Mouse (Mus musculus) Patski (cell line): ENCODE measurements around the gene Tspan9. TPM values are rescaled to one million over a fixed set of nuclear protein-coding genes. Genes with fewer than 3 reads are reported as not detected.
A peak's percentile ranks its signal among the peaks of the same experiment; 100 is the strongest.

ENCODE experiments used
- ATAC-seq: fragments of 100-300 bp; one replicate; pipeline ENCODE4 v1.8.0; 2021
- CTCF ChIA-PET: fragments of 350-600 bp; sonication (Branson Sonifier 250); formaldehyde crosslinking; loops from one replicate; lab custom pipeline; 2022; ENCODE audit warnings: inconsistent platforms; lab: Charles Lee
- POLR2A ChIA-PET: fragments of 350-600 bp; sonication (Branson Sonifier 250); formaldehyde crosslinking; loops from one replicate; lab custom pipeline; 2022; ENCODE audit warnings: antibody characterized with exemption, inconsistent platforms; lab: Charles Lee
- DNase-seq: peaks from one replicate; pipeline ENCODE4 v3.0.0-alpha.2; 2011; ENCODE audit warnings: low read depth, low spot score
- H3K27me3 ChIP-seq: fragments of 371-371 bp; one replicate; pipeline ENCODE4 v1.5.1; 2021
- CTCF ChIP-seq: fragments of 100-300 bp; IDR thresholded peaks from one replicate; pipeline ENCODE4 v1.5.1; 2021
- in situ Hi-C: fragments of 300-500 bp; cut with MboI; formaldehyde crosslinking; loops from 3 replicates; pipeline ENCODE4 v1.11.1; 2018; ENCODE audit warnings: low pct_unique_long_range_greater_than_20kb, mixed read lengths
- polyA plus RNA-seq: library from polyadenylated mRNA; unstranded; gene quantifications from one replicate; pipeline ENCODE4 v1.2.3, GENCODE M21; 2021

Gene Tspan9
- polyA plus RNA-seq, 1 experiment from 2014 or later, result 135 TPM

GRCm38 (mm10) chr6:128000777-128001176, 142.6 kb downstream of the Tspan9 start:
- no peak for ATAC-seq
- no peaks in the 10 kb centered on the region for H3K27me3 ChIP-seq
- in situ Hi-C loops, result no loop called here
- POLR2A ChIA-PET, result no interaction called here
- DNase-seq, result no peak
- TF ChIP-seq CTCF, result no peak
- CTCF ChIA-PET, result no interaction called here

DNA sequence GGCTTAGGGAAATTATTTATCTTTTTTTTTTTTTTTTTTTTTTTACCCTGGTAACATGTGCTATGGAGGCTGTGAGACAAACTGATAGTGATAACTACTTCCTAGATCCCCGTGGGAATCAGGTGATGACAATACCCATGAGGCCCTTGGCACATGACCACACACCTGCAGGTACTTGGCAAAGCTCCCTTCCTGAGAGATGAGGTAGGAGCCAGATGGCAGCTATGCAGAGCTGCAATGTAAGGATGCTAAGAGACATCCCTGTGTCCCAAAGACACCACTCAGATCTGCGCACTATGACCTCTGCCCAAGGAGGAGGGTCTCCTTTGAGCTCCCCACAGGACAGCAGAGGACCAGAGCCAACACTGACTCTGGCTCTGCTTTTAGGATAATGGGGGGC, 144.3 kb downstream of the Tspan9 start:
- no peaks in the 10 kb centered on the region for H3K27me3 ChIP-seq
- ChIA-PET CTCF (interaction anchor here (1.3 to 1.6 kb wide), 2 partner anchors 11 to 92 kb away, joined by 3 to 5 read pairs; no protein-coding TSS in a partner anchor), POLR2A (interaction anchor here (0.7 kb wide), 1 partner anchor 82 kb away, joined by 3 read pairs; no protein-coding TSS in a partner anchor)
- no peak for TF ChIP-seq CTCF
- in situ Hi-C loops, result no loop called here
- DNase-seq (no peak), ATAC-seq (no peak)

GRCm38 (mm10) chr6:127996928-127997327, 146.5 kb downstream of the Tspan9 start:
- ChIA-PET POLR2A (no interaction called here), CTCF (no interaction called here)
- no peaks in the 10 kb centered on the region for H3K27me3 ChIP-seq
- in situ Hi-C loops, result no loop called here
- no peak for DNase-seq
- no peak for ATAC-seq
- TF ChIP-seq CTCF, result no peak

DNA sequence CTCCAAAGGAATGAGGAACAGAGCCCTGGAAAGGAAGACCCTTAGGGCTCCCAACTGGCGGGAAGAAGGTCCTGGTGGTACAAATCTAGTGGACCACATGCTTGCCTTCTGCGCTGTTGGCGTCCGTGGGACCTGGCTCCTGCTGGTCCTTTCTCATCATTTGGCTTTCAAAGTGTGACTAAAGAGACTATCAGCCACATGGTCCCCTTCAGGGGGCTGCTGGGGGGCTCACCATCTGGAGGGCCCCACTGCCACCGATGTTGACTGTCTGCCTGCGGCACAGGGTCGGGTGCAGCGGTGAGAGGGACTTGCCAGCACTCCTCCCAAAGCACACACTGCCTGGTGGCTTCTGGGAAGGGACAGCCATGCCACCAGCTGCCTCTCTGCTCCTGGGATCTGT, 150.4 kb downstream of the Tspan9 start:
- no peaks in the 10 kb centered on the region for H3K27me3 ChIP-seq
- DNase-seq (no peak), ATAC-seq (no peak)
- no peak for TF ChIP-seq CTCF
- ChIA-PET CTCF (interaction anchor here (1.7 to 2.6 kb wide), 3 partner anchors 10 to 23 kb away, joined by 3 to 8 read pairs (median 6); no protein-coding TSS in a partner anchor), POLR2A (no interaction called here)
- in situ Hi-C loops, result no loop called here

DNA sequence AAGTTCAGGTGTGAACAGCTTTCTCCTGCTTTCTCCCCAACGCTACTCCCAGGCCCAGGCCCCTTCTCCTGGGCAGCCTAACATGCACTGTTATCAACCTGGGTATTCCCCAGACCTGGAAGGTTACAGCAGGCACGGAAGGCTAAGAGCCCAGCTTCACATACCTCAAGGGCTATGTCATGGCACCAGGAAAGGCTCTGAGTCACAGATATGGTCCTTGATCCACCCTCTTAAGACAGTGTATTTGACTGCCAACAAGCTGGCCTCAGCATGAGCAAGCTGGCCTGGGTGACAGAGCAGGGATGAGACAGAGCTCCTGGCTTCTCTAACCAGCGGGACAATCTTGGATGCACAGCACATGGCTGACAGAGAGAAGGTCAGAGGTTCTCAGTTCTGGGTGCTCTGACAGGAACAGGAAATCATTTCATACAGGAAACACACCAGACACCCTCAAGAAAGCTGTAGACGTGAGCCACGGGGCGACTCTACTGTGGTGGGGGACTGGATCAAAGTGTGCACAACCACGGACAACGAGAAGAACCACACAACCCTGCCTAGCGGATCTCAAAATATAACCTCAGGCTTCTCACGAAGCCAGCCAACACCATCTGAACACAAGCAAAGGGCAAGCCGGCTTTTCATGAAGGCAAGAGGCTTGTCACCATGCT, 151.8 kb downstream of the Tspan9 start:
- in situ Hi-C loops, result no loop called here
- ChIA-PET CTCF (interaction anchor here (1.4 to 2.6 kb wide), 3 partner anchors 11 to 37 kb away, joined by 3 to 8 read pairs (median 3); no protein-coding TSS in a partner anchor), POLR2A (interaction anchor here (0.8 kb wide), 1 partner anchor 20 kb away, joined by 3 read pairs; no protein-coding TSS in a partner anchor)
- ATAC-seq, result peak; percentile 89
- H3K27me3 ChIP-seq, result no peaks in the 10 kb centered on the region
- no peak for TF ChIP-seq CTCF
- peak; percentile 62 for DNase-seq

DNA sequence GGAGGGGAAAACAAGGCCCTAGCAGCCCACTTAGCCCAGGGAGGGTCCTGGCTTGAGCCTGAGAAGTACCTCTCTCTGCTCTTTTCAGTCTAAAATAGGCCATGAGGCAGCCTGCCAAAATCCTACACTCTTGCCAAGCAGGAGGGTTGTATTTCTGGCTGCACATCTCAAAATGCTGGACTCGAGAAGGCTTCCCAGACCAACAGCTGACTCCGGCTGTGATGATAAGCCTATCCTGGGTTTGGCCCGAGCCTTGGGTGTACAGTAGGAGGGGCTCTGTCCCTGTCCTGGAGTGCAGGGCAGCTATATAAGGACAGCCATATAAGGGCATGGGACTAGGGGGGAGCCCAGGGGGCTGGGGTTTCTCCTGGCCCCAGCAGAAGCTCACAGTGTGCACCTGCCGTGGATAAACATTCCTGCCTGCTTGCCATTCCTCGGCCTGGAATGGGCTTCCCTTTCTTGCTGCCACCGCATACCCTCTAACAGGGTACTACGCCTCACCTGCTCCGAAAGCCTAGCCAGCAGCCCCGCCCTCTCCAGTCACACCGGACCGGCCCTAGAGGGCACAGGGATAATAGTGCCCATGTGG, 153.7 kb downstream of the Tspan9 start:
- in situ Hi-C loops, result no loop called here
- ChIA-PET POLR2A (no interaction called here), CTCF (no interaction called here)
- TF ChIP-seq CTCF, result no peak
- no peaks in the 10 kb centered on the region for H3K27me3 ChIP-seq
- ATAC-seq (no peak), DNase-seq (no peak)

DNA sequence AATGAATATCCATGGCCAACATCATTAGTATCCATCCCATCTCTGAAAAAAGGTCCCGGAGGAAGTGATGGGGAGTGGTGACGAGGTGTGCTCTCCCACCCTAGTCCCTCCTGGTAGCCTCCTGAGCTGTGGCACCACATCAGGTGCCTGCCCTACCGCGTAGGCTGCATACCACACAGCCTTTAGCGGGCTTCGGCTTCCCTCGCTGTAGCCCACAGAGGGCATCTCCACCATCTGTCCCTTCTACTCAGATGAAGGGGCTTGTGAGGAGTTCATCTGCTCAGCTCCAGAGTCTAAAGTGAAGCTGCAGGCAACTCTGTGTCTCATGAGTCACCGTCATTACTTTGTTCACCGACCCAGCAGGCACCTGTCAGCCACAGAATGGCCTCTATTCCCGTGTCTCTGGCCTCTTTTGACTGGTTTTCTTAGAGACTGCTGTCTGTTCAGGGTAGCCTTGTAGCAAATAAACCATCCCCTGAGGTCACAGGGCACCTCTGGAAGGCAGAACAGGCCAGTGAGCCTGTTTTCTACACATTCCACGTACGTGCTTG, 154.4 kb downstream of the Tspan9 start:
- ChIA-PET POLR2A (no interaction called here), CTCF (interaction anchor here (1.9 kb wide), 1 partner anchor 10 kb away, joined by 5 read pairs; no protein-coding TSS in a partner anchor)
- TF ChIP-seq CTCF, result no peak
- DNase-seq (no peak), ATAC-seq (no peak)
- H3K27me3 ChIP-seq, result no peaks in the 10 kb centered on the region
- in situ Hi-C loops, result no loop called here

DNA sequence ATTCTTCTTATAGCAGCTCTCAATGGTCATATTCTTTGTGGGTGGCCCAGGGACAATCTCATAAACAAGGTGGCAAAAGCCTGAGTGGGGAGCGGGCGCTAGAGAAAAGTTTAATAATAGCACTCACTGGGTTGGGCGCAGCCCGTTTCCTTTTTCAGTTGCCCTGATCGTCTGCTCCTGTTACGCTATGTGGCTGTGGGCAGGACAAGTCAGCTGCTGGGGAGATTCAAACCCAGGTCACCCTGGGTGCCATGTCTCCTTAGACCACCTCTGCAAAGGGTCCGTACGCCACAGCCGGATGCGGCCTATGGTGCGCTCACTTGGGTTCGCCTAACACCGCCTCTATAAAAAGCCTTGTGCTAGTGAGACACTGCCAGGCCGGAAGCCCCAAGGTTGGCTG, 156.0 kb downstream of the Tspan9 start:
- in situ Hi-C loops, result no loop called here
- no peak for DNase-seq
- no peak for TF ChIP-seq CTCF
- ChIA-PET CTCF (interaction anchor here (1.9 kb wide), 1 partner anchor 11 kb away, joined by 5 read pairs; no protein-coding TSS in a partner anchor), POLR2A (no interaction called here)
- H3K27me3 ChIP-seq, result no peaks in the 10 kb centered on the region
- no peak for ATAC-seq

DNA sequence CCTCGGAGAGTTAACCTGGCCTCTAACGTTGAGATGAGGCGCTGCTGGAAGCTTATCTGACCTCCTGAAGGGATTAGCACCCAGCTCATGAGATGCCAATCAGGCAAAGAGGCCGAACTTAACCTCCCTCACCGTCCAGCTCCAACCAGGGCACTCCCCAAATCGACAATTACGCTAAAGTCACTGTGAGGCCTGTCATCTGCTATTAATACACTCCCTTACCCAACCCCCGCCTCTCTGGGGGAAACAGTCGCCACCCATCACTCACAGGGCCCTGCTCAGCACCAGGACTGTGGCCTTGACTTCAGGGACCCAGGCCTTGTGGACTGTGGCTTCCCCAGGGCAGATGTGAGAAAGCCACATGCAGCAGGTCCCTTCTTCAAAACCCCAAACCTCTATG, 157.0 kb downstream of the Tspan9 start:
- DNase-seq, result no peak

GRCm38 (mm10) chr6:127981176-127981575, 162.2 kb downstream of the Tspan9 start:
- no peaks in the 10 kb centered on the region for H3K27me3 ChIP-seq
- ATAC-seq (no peak), DNase-seq (no peak)
- POLR2A ChIA-PET, result no interaction called here
- TF ChIP-seq CTCF, result no peak
- CTCF ChIA-PET, result interaction anchor here (0.9 to 1.1 kb wide), 2 partner anchors 12 to 128 kb away, joined by 3 read pairs; no protein-coding TSS in a partner anchor
- in situ Hi-C loops, result loop anchor here (5.0 kb wide), 1 partner anchor 51 kb away; no protein-coding TSS in a partner anchor

More for the DNA sequence above, 157.0 kb downstream of the Tspan9 start:
- TF ChIP-seq CTCF, result no peak
- ATAC-seq, result no peak
- ChIA-PET CTCF (interaction anchor here (1.2 kb wide), 1 partner anchor 16 kb away, joined by 4 read pairs; no protein-coding TSS in a partner anchor), POLR2A (no interaction called here)
- in situ Hi-C loops, result no loop called here
- no peaks in the 10 kb centered on the region for H3K27me3 ChIP-seq
